Mouse (Mus musculus): ENCODE measurements around the gene Eomes.

Eomes gene

DNA sequence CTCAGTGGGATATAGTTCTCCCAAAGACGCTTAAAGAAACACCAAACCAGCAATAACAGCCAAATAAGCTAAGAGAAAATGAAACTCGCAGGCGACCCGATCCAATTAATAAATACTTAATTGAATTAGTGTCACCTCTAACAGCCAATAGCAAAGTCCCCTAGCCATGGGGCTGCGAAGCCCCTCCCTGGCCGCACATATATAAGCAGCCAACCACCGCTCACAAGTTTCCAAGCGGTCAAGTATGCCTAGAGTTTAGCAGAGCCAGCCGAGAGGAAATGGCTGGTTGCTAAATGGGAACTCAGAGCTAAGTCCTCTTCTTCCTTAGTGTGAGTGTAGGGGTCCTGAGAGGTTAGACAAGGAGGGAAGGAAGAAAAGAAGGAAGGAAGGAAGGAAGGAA lies at the start of gene Eomes:
TSS of gene Eomes (plus strand) at position 252 of the 400 bp plus-strand sequence.
- DNase-seq (ENCODE audit: low read depth): no peak

DNA sequence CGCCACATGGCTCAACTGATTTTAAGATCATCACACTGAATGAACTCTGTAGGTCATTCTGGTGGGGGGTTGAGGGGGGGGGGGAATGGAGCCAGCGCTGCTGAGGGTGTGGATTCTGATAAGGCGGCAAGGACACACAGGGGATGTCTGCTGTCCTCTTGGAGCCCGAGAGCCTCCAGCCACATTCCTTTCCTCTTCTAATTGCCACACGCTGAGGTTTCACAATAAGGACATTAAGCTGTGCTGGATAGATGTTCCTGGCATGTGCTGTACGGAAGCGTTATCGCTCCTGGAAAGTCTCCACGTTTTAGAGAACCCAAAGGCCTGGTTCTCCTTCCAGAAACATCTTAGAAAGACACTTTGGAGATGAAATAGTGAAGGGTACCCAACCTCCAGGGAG lies 33.2 kb upstream of the Eomes start:
- no peak for DNase-seq (ENCODE audit: low read depth)

DNA sequence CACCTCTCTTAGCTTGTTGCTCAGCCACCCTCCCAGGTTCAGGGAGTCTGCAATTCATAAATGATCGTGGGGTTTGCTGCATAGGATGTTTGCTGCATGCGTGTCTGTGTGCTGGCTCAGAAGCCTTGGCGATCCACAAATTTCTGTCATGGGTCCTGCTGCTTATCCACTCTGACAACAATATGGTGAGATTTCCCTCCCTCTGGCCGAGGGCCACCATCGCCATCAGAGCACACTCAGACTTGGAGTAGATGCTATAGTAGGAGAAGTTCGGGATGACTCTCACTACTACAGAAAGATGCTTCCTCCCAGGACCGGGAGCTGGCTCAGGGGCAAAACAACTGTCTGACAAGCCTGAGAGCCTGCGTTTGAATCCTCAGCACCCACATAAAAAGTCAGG lies 28.7 kb upstream of the Eomes start:
- DNase-seq (ENCODE audit: low read depth): no peak

DNA sequence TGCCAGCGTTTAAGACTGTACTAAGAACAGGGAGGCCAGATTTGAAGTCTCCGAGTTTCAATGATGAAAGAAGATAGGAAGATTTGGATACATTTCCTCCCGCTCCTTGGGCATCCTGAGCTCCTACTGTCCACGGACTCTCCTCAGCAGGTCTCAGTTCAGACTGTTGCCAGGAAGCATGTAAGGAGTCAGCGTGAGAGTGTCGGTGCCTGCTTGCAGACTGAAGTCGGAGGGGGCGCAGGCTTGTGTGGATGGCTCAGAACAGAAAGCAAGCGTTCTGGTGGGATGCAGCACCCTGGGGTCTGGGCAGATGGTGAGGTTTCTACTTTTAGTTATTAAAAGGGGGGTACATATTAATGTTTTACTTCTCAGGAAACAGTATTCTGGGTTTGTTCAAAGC lies 24.6 kb upstream of the Eomes start:
- DNase-seq (ENCODE audit: low read depth): no peak

DNA sequence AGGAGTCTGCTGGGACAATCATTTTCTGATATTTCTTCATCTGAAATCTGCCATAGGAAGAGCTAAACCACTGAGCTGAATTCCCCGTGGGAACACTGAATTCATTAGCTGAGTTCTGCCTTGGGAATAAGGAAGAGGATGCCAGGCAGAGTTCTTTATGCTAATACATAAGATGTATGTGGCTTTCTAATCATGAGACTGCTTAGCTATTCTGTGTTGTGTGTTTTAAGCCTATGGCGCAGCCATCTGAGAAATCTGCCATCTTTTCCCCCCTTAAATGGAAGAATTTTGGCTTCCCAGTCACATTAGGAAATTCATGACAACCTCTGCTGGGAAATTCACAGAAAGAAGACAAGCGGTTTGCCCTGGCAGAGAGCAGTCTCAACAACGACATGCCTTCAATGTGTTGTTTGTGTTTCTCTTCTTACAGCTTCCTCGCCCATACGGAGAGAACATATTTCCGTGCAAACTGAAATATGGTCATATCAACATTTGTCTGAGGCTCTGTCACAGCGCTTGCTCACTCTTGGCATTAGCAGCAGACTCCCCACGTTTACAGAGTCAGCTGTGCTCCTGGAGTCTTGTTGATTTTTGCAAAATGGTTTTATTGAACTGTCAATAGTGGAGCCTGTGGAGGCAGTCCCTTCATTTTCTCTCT lies 22.7 kb upstream of the Eomes start:
- DNase-seq (ENCODE audit: low read depth): no peak

GRCm38 (mm10) chr9:118456405-118456804 lies 21.6 kb upstream of the Eomes start:
- no peak for DNase-seq (ENCODE audit: low read depth)

DNA sequence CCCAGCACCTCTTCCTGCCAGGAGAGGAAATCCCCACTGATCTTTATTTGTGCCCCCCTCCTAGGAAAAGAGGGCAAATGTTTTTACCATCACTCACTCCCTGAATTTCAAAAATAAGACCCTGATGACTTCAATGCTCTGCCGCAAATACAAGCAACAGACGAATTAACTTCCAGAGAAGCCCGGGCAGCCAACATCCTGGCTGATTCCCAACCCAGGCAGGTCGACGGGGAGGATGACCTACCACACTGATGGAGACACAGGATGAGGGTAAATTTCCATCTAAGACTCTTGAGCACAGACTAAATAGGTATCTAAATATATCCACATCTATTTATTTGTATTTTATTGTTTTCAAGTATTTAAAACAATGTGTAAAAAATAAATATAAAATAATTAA lies 20.0 kb upstream of the Eomes start:
- no peak for DNase-seq (ENCODE audit: low read depth)

- no peak for DNase-seq (ENCODE audit: low read depth)
Measured at GRCm38 (mm10) chr9:118464031-118464430, 14.0 kb upstream of the Eomes start.

DNA sequence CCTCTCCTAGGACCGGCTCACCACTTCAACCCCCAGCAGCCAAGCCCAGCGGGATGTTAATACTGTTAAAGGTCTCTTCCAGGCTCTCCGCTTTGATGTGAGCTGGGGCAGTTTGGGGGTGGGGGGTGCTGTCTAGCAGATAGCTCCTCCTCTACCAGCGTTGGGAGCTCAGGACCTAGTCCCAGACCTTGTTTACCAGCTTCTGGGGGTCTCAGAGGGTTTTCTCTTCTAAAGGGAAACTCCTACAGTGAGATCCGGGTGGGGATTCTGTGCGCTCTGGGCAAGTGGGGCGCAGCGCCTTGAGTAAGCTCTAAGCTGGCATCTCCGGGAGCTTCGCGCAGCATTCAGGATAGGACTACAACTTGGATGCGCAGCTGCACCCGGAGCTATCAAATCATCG lies 9.7 kb upstream of the Eomes start:
- DNase-seq (ENCODE audit: low read depth): no peak

GRCm38 (mm10) chr9:118469272-118469671 lies 8.7 kb upstream of the Eomes start:
- no peak for DNase-seq (ENCODE audit: low read depth)

GRCm38 (mm10) chr9:118471296-118471695 lies 6.7 kb upstream of the Eomes start:
- DNase-seq (ENCODE audit: low read depth): no peak

DNA sequence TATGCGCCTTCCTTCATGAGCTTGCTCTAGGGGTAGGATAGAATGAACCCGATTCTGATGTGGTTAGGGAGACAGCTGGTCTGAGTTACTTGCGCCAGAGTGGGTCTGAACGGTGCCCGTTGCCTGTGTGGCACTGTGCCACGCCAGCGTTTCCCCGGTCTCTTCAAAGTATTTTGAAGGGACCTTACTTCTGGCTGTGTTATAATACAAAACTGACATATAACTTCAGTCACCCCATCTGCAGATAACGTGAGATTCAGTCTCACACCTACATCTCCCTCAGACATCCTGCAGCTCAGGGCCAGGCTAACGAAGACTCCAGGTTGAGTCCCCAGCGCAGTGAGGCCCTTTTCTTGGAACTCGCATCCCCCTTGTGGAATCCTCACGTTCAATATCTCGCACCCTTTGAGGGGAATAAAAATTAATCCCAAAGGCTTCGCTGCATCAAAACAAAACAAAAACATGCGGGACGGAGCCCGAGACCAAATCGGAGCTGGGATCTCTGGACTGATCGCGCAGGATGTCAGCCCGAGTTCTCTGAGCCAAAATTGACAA lies 1.7 kb upstream of the Eomes start:
- DNase-seq (ENCODE audit: low read depth): no peak

GRCm38 (mm10) chr9:118476766-118477271 lies 1.2 kb upstream of the Eomes start:
- no peak for DNase-seq (ENCODE audit: low read depth)

GRCm38 (mm10) chr9:118477281-118477931 lies 606 bp upstream of the Eomes start:
- no peak for DNase-seq (ENCODE audit: low read depth)

DNA sequence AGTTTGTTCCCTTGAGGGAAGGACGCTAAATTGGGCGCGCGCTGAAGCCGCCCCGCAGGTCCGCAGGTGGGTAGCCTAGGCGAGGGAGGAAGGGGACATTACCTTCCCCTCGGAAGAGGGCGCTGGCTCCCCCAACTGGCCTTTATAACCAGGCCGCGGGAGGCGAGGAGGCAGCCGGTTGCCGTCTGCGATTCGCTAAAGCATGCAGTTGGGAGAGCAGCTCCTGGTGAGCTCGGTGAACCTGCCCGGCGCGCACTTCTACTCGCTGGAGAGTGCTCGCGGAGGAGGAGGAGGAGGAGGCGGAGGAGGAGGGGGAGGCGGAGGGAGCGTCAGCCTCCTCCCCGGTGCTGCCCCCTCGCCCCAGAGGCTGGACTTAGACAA lies 436 bp downstream of the Eomes start:
- DNase-seq (ENCODE audit: low read depth): no peak

- DNase-seq (ENCODE audit: low read depth): no peak
Measured at GRCm38 (mm10) chr9:118478839-118479507, 961 bp downstream of the Eomes start.

DNA sequence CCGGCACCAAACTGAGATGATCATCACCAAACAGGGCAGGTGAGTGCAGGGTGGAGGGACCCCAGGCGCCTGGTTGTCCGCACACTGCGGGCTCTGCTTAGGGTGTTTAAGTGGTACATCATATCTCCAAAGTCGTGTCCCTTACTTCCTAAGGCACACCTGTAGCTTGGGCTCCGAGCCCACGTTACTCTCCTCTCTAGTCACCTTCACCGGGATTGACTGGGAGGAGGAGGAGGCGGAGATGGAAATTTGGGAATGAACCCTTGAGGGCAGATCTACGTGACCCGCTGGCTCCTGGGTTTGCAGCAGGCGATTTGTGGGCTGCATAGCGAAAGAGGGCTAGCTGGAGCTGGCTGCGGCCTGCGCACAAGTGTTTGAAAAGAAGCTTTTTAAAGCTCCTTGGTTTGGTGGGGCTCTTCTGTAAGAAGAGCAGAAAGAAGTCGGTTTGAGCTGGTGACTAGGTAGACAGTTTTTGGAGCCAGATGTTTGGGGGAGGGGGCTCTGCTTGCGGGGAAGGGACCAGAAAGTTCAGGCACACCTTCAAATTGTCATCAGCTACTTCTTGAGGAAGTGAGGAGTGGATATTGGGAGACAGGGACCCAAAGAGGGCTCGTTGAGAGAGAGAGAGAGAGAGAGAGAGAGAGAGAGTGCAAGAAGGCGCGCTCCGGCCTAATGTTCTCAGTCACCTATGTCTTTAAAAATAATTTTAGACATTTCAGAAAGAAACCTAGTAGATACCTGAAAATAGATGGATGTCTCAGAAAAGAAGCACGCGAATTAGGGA lies 1.7 kb downstream of the Eomes start:
- no peak for DNase-seq (ENCODE audit: low read depth)

DNA sequence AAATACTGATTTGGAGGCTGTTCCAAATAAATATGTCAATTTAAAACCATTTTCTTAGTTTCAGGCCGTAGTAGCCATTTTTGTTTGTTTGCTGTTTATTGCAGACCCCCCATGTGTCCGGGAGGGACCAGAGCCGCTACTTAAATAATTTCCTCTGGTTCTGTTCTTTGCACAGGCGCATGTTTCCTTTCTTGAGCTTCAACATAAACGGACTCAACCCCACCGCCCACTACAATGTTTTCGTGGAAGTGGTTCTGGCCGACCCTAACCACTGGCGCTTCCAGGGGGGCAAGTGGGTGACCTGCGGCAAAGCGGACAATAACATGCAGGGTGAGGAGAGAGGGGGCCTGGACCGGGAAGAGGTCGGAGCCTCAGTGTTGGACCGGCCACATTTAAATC lies 2.3 kb downstream of the Eomes start:
- DNase-seq (ENCODE audit: low read depth): no peak

- no peak for DNase-seq (ENCODE audit: low read depth)
Measured at GRCm38 (mm10) chr9:118482210-118482609, 4.2 kb downstream of the Eomes start.

GRCm38 (mm10) chr9:118486361-118487095 lies 8.5 kb downstream of the Eomes start:
- DNase-seq (ENCODE audit: low read depth): no peak

DNA sequence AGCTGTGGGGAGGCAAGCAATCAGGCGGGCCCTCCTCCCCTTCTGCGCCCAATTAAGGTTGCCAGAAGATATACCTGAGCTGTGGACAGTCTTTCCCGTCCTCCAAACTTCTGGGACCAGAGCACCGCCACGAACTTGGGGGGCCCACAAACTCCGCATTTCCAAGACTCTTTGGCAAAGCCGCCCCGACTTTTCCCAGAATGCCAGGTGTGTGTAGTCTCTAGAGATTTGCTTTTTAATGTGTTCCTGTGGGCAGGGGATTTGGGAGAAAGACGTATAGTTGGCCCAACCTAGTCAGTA lies 9.0 kb downstream of the Eomes start:
- DNase-seq (ENCODE audit: low read depth): no peak

- no peak for DNase-seq (ENCODE audit: low read depth)
Measured at GRCm38 (mm10) chr9:118487636-118488035, 9.6 kb downstream of the Eomes start.

Measured in c-Kit-positive CD71-positive TER-119-negative erythroid progenitor cells, embryonic 14.5 days (primary cell).